7 mouse cellular contexts compared by ENCODE assay signal in genomic region chr15:27923280-27923986, GRCm38 (mm10).
DNase-seq lines count a peak whose midpoint lies in the region; ATAC-seq and TF ChIP-seq lines count a peak whose summit lies in the region.

No protein-coding gene starts in this region.

- WGBS in hindbrain, embryonic 16.5 days = 7% methylated on average over 21 of the region's 21 CpGs

- H3K4me3 ChIP-seq in gastrocnemius, adult 2 months = peak overlapping the region; percentile 61
- H3K4me3 ChIP-seq in hindbrain, embryonic 16.5 days (ENCODE audit: low read length) = peak overlapping the region; percentile 38
- peak overlapping the region; percentile 88 for H3K4me3 ChIP-seq in megakaryocyte, embryonic 14.5 days (replicated peaks)

- peak; percentile 79 for ATAC-seq in common myeloid progenitor, adult 5-6 weeks (replicated peaks; ENCODE audit: low read depth, poor library complexity, severe bottlenecking)
- ATAC-seq in hindbrain, embryonic 16.5 days = peak; percentile 92

- DNase-seq in adrenal gland, adult 2 months = peak; percentile 88
- peak; percentile 82 for DNase-seq in gastrocnemius, adult 2 months
- peak; percentile 59 to 88 for DNase-seq in left cerebral cortex, postnatal 10 days (ENCODE audit: extremely low spot score in 1 of 2, low spot score in 2 of 2)
- DNase-seq in right cerebral cortex, postnatal 36 days (ENCODE audit: low spot score in 2 of 2) = peak; percentile 71 to 76

- H3K36me3 ChIP-seq in hindbrain, embryonic 16.5 days (ENCODE audit: control insufficient read depth, insufficient read depth, low read length) = no peaks in the 10 kb centered on the region
- H3K36me3 ChIP-seq in megakaryocyte, embryonic 14.5 days (replicated peaks; ENCODE audit: low read length) = no peaks in the 10 kb centered on the region

- H3K4me1 ChIP-seq in hindbrain, embryonic 16.5 days (ENCODE audit: control insufficient read depth, insufficient read depth, low read depth, low read length) = peaks cover 49% of the 10 kb centered on the region
- peaks cover 48% of the 10 kb centered on the region for H3K4me1 ChIP-seq in megakaryocyte, embryonic 14.5 days

- peak overlapping the region; percentile 62 for H3K9ac ChIP-seq in hindbrain, embryonic 16.5 days (ENCODE audit: low read depth, low read length)

- H3K27me3 ChIP-seq in hindbrain, embryonic 16.5 days (replicated peaks; ENCODE audit: control insufficient read depth, insufficient read depth, low read length) = no peaks in the 10 kb centered on the region
- peaks cover 12% of the 10 kb centered on the region for H3K27me3 ChIP-seq in megakaryocyte, embryonic 14.5 days (replicated peaks)

- peak; percentile 3; the same call in 1 of the 2 replicates for TF ChIP-seq CTCF in gastrocnemius, adult 2 months (IDR thresholded peaks at IDR 0.05)

- peak overlapping the region; percentile 65 for H3K4me2 ChIP-seq in hindbrain, embryonic 16.5 days (ENCODE audit: low read length)

- H3K9me3 ChIP-seq in hindbrain, embryonic 16.5 days (ENCODE audit: control insufficient read depth, low read length) = no peaks in the 10 kb centered on the region
- H3K9me3 ChIP-seq in megakaryocyte, embryonic 14.5 days = no peaks in the 10 kb centered on the region

- peak overlapping the region; percentile 17; the same call in 1 of the 2 replicates for H3K27ac ChIP-seq in gastrocnemius, adult 2 months
- H3K27ac ChIP-seq in hindbrain, embryonic 16.5 days (ENCODE audit: low read depth, low read length) = peak overlapping the region; percentile 74

- intact Hi-C loops in gastrocnemius, adult 2 months (cut with DNase I) = loop anchor here (5.0 kb wide), 1 partner anchor 234 kb away; no protein-coding TSS in a partner anchor
- intact Hi-C loops in left cerebral cortex, postnatal 10 days (cut with DNase I) = loop anchor here (5.0 kb wide), 2 partner anchors 104 to 234 kb away; partner anchors contain the start of gene Trio

Comparison
In these comparisons a context has a peak if more than half of its experiments do, and no peak if none do; other contexts are left out.
1. Peak in every context shown above with its lines: DNase-seq, ATAC-seq, H3K4me3 ChIP-seq and H3K27ac ChIP-seq.
2. H3K4me3 ChIP-seq: peak in every context shown above with its lines; median percentile 88 in megakaryocyte, embryonic 14.5 days; 61 in gastrocnemius, adult 2 months; 38 in hindbrain, embryonic 16.5 days.